Mouse (Mus musculus) embryonic facial prominence, embryonic 15.5 days (tissue): Measurements from ENCODE around the gene Tex10. TPM values are rescaled to one million over a fixed set of nuclear protein-coding genes. Genes with fewer than 3 reads are reported as not detected.
"Not testable (repeated sequence)": the region's sequence is repeated elsewhere in the genome, so short reads cannot be mapped to it uniquely, and the experiment has no call there.

ENCODE experiments used
- ATAC-seq: fragments of 200-750 bp; cut with Nextera tagmentation; 2 replicates; pipeline ENCODE4 v1.8.0; 2017; ENCODE audit warnings: low read depth, moderate TSS enrichment; ENCODE audit not compliant: insufficient number of reproducible peaks, low FRiP score, low TSS enrichment
- H3K27ac ChIP-seq: fragments of 300-500 bp; sonication (generic); replicated peaks from 2 replicates; pipeline ENCODE4 v1.5.1; 2015; ENCODE audit warnings: mild to moderate bottlenecking, inconsistent platforms
- H3K27me3 ChIP-seq: fragments of 300-500 bp; sonication (generic); 2 replicates; pipeline ENCODE4 v1.6.1; 2015; ENCODE audit warnings: inconsistent platforms
- H3K36me3 ChIP-seq: fragments of 300-500 bp; sonication (generic); 2 replicates; pipeline ENCODE4 v1.6.1; 2015; ENCODE audit warnings: mild to moderate bottlenecking, inconsistent platforms
- H3K4me1 ChIP-seq: fragments of 300-500 bp; sonication (generic); 2 replicates; pipeline ENCODE4 v1.6.1; 2015; ENCODE audit warnings: inconsistent platforms
- H3K4me2 ChIP-seq: fragments of 300-500 bp; sonication (generic); replicated peaks from 2 replicates; pipeline ENCODE4 v1.6.1; 2015; ENCODE audit warnings: mild to moderate bottlenecking, inconsistent platforms
- H3K4me3 ChIP-seq: fragments of 300-500 bp; sonication (generic); replicated peaks from 2 replicates; pipeline ENCODE4 v1.5.1; 2015; ENCODE audit warnings: mild to moderate bottlenecking, inconsistent platforms
- H3K9ac ChIP-seq: fragments of 300-500 bp; sonication (generic); 2 replicates; pipeline ENCODE4 v1.6.1; 2015; ENCODE audit warnings: inconsistent platforms
- H3K9me3 ChIP-seq: fragments of 300-500 bp; sonication (generic); replicated peaks from 2 replicates; pipeline ENCODE4 v1.6.1; 2016; ENCODE audit warnings: inconsistent platforms
- WGBS: fragments of 180-500 bp; shearing (Covaris S2); methylation state at CpG from one replicate; pipeline ENCODE4 v1.1.7; 2015; 5-methylcytosine and 5-hydroxymethylcytosine counted together
- polyA plus RNA-seq: library from polyadenylated mRNA; unstranded; fragments of >200 nt; fragmentation: Nextera tagmentation; extraction: Ambion mirVana; gene quantifications from 2 replicates; pipeline ENCODE4 v1.2.1, GENCODE M21; 2015

Gene Tex10
- polyA plus RNA-seq, 1 experiment from 2014 or later = 51.0 TPM

DNA sequence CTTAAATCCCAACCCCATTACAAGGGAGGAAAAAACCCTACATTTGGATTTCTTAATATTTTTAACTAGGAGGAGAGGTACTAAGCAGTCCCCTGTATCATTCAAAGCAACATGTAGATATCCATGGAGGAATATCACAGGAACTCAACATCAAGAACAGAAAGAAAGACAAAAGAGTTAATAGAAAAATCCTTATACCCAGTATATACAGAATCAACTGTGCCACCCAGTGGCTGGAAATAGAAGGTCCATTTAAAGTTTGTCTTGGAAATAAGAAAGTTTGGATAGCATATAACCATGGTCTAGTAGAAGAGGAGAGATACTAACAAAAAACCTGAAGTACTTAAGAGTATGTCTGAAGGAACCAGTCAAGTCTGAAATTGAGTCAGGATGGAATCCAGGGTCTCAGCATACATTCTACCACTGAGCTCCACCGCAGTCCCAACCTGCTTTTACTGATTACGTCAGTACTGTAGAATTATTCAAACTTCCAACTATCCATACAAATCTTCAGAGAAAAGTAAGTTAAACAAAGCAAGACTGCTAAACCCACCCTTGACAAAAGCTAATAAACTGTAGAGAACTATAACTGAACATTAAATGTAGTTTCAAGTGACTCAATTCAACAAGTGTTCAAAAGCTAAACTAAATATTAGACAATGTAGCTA, 19.0 kb downstream of the Tex10 start:
- ATAC-seq = no peak
- 95% methylated on average over 2 of the region's 2 CpGs for WGBS
- H3K27ac ChIP-seq = no peak overlapping the region
- H3K4me3 ChIP-seq = no peak overlapping the region
- no peaks in the 10 kb centered on the region for H3K4me1 ChIP-seq
- no peaks in the 10 kb centered on the region for H3K9me3 ChIP-seq
- no peak overlapping the region for H3K4me2 ChIP-seq
- no peak overlapping the region for H3K9ac ChIP-seq
- no peaks in the 10 kb centered on the region for H3K27me3 ChIP-seq
- H3K36me3 ChIP-seq = peaks cover 46% of the 10 kb centered on the region

- Histone ChIP-seq H3K9ac (no peak overlapping the region), H3K36me3 (peaks cover 43% of the 10 kb centered on the region), H3K27me3 (no peaks in the 10 kb centered on the region), H3K4me2 (no peak overlapping the region), H3K27ac (no peak overlapping the region), H3K9me3 (no peaks in the 10 kb centered on the region), H3K4me3 (no peak overlapping the region), H3K4me1 (no peaks in the 10 kb centered on the region)
- no peak for ATAC-seq
- WGBS = 90% methylated on average over 2 of the region's 2 CpGs
Observed at GRCm38 (mm10) chr4:48428054-48428453, 45.2 kb downstream of the Tex10 start.

- Histone ChIP-seq H3K4me3 (no peak overlapping the region), H3K27ac (no peak overlapping the region), H3K36me3 (peaks cover 39% of the 10 kb centered on the region), H3K9me3 (no peaks in the 10 kb centered on the region), H3K4me2 (no peak overlapping the region), H3K9ac (no peak overlapping the region), H3K4me1 (no peaks in the 10 kb centered on the region), H3K27me3 (no peaks in the 10 kb centered on the region)
- 74% methylated on average over 3 of the region's 3 CpGs for WGBS
- no peak for ATAC-seq
Observed at GRCm38 (mm10) chr4:48427413-48427812, 45.8 kb downstream of the Tex10 start.

- Histone ChIP-seq H3K9me3 (no peaks in the 10 kb centered on the region), H3K27ac (no peak overlapping the region), H3K36me3 (peaks cover 23% of the 10 kb centered on the region), H3K27me3 (no peaks in the 10 kb centered on the region), H3K9ac (no peak overlapping the region), H3K4me2 (no peak overlapping the region), H3K4me1 (no peaks in the 10 kb centered on the region), H3K4me3 (no peak overlapping the region)
- ATAC-seq = no peak
- 42% methylated on average over 2 of the region's 2 CpGs for WGBS
Observed at GRCm38 (mm10) chr4:48423738-48424137, 49.5 kb downstream of the Tex10 start.

DNA sequence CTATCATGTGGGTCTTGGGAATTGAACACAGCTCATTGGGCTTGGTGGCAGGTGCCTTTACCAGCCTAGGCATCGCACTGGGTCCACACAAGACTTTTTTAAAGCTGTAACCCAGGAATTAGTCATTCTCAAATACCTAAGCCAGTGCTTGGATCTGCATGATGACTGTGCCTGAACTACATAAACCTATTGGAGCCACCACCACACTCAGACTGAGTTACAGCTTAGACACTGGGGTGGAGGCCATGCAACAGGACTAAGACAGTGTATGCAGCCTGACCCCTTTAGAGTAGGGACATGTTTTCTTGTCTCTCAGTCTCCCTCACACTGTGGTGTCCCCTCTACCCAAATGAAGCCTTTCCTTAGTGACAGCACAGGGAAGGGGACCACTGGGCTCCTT, 50.6 kb downstream of the Tex10 start:
- Histone ChIP-seq H3K4me2 (no peak overlapping the region), H3K36me3 (peaks cover 21% of the 10 kb centered on the region), H3K4me3 (no peak overlapping the region), H3K9me3 (no peaks in the 10 kb centered on the region), H3K4me1 (no peaks in the 10 kb centered on the region), H3K27ac (no peak overlapping the region), H3K9ac (no peak overlapping the region), H3K27me3 (no peaks in the 10 kb centered on the region)
- no peak for ATAC-seq
- 100% methylated on average over 1 of the region's 1 CpGs for WGBS

GRCm38 (mm10) chr4:48418831-48419468, 54.3 kb downstream of the Tex10 start:
- H3K27ac ChIP-seq = no peak overlapping the region
- no peak overlapping the region for H3K4me2 ChIP-seq
- WGBS = 91% methylated on average over 8 of the region's 8 CpGs
- no peaks in the 10 kb centered on the region for H3K9me3 ChIP-seq
- no peaks in the 10 kb centered on the region for H3K4me1 ChIP-seq
- ATAC-seq = no peak
- no peak overlapping the region for H3K4me3 ChIP-seq
- peaks cover 21% of the 10 kb centered on the region for H3K36me3 ChIP-seq
- no peak overlapping the region for H3K9ac ChIP-seq
- H3K27me3 ChIP-seq = no peaks in the 10 kb centered on the region

GRCm38 (mm10) chr4:48415838-48416335, 57.4 kb downstream of the Tex10 start:
- H3K4me3 ChIP-seq = no peak overlapping the region

DNA sequence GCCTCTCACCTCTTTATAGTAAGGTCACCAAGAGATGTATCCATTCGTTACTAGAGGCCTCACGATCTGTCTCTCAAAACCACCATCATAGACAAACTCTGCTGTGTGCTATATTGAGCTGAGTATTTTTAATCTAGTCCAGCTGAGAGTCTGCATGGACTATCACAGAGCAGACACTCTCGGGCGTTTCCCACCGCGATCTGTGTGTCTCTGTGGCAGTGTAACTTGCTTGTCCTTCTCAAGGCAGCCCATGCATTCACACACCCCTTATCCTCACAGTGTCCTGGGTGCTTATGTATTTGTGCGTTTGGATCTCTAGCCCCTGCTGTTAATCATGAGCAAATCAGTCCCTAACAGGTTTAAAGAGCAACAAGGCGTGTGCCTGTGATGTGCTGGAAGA, 59.8 kb downstream of the Tex10 start:
- no peaks in the 10 kb centered on the region for H3K4me1 ChIP-seq

More at GRCm38 (mm10) chr4:48415838-48416335, 57.4 kb downstream of the Tex10 start:
- Histone ChIP-seq H3K27me3 (no peaks in the 10 kb centered on the region), H3K9me3 (no peaks in the 10 kb centered on the region), H3K27ac (no peak overlapping the region), H3K4me2 (no peak overlapping the region), H3K9ac (no peak overlapping the region), H3K36me3 (peaks cover 11% of the 10 kb centered on the region), H3K4me1 (no peaks in the 10 kb centered on the region)
- ATAC-seq = peak; percentile 63; the same call in 1 of the 2 replicates
- 81% methylated on average over 10 of the region's 10 CpGs for WGBS

DNA sequence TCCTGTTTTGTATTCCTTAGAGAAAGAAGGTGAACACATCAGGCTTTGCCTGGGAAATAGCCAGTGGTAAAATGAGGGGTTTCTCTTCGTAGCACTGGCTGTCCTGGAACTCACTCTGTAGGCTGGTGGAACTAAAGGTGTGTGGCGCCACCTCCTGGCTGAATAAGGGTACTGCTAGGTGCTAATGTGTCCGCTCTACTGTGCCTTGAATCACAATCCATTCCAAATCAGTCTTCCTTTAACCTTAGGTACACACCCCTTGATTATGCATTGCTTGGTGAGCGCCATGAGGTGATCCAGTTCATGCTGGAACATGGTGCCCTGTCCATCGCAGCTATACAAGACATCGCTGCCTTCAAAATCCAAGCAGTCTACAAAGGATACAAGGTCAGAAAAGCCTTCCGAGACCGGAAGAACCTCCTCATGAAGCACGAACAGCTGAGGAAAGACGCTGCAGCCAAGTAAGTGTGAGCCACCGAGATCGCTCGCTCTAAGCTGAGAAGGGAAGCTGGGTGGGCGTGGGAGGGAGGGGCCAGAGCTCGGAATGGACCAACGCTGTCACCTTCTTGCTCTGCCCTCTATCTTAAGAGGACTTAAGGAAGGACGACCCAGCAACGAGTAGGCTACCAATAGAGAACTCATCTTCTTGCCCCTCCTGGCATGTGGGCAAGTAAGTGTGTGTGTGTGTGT, 65.8 kb downstream of the Tex10 start:
- Histone ChIP-seq H3K9me3 (no peaks in the 10 kb centered on the region), H3K36me3 (no peaks in the 10 kb centered on the region), H3K27ac (no peak overlapping the region), H3K4me2 (no peak overlapping the region), H3K27me3 (no peaks in the 10 kb centered on the region), H3K4me3 (no peak overlapping the region), H3K9ac (no peak overlapping the region), H3K4me1 (no peaks in the 10 kb centered on the region)
- ATAC-seq = no peak
- WGBS = 46% methylated on average over 18 of the region's 18 CpGs

More for the DNA sequence above, 59.8 kb downstream of the Tex10 start:
- ATAC-seq = no peak
- Histone ChIP-seq H3K9me3 (no peaks in the 10 kb centered on the region), H3K9ac (no peak overlapping the region), H3K27me3 (no peaks in the 10 kb centered on the region), H3K4me2 (no peak overlapping the region), H3K36me3 (peaks cover 3% of the 10 kb centered on the region; the same call in 1 of the 2 replicates), H3K27ac (no peak overlapping the region), H3K4me3 (no peak overlapping the region)
- WGBS = 87% methylated on average over 8 of the region's 8 CpGs

GRCm38 (mm10) chr4:48405724-48406491, 67.4 kb downstream of the Tex10 start:
- not testable (repeated sequence) for H3K9me3 ChIP-seq, H3K36me3 ChIP-seq, H3K27ac ChIP-seq, H3K4me3 ChIP-seq, H3K27me3 ChIP-seq, H3K4me2 ChIP-seq, ATAC-seq, H3K4me1 ChIP-seq, H3K9ac ChIP-seq
- 88% methylated on average over 10 of the region's 10 CpGs for WGBS
